Mouse (Mus musculus): Measurements from ENCODE around the gene Uvrag.

The Uvrag gene

DNA sequence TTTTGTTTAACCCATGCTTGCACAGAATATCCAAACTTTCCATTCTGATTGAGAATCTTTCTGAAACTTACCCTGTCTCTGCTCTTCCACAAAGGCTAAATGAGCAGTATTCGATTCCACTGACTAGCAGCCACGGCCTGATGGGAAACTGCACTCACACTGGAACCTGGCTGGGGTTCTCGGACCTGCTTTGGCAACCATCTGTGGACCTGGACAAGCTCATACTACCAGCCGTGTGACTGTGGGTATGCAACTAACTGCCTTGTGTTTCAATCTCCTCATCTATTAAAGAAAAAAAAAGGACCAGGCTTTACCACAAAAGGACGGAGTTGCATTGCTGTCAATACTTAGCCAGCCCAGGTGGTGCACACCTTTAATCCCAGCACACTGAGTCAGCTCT, 80.5 kb downstream of the Uvrag start:
- DNase-seq (ENCODE audit: low spot score in 2 of 2) = no peak

DNA sequence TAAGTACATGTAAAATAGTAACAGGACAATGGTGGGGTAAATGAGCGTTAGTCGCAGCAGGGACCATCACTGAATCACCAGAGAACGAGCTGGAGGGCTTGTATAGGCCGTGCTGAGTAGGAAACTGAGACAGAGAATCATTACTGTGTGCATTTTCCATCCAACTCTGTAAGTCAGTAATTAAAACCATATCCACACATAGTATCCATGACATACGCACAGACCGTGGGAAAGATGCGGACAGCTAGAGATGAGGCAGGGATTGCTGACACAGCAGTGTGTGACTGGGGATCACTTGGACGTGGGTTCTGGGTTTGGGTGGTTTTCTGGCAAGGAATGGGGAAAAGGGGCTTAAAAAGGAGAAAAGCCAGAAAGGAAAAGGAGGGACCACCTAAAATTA, 81.0 kb downstream of the Uvrag start:
- no peak for DNase-seq (ENCODE audit: low spot score in 2 of 2)

DNA sequence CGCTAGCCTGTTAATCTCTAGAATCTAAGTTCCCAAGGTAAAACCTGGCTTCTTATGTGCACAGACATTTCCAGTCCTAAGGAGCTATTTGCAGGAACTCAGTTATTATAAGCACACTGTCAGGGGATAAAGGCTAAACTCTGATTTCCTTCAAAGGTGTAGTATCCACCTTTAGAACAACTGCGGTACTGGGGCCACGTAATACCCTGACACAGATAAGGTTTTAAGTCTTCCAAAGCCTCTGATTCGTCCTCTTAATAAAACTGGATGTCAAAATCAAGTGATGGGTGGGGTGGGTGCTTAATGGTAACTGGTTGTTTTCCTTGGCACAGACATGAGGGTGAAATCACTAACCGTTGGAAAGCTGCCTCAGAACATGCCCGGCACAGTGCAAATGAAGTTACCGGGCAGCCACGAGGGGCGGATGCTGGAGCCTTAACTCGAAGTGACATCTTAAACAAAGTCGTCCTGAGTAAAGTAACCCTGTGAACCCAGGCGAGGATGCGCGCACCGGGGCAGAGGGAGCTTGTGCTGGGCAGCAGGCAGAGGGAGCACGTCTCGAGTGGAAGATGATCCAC, 83.8 kb downstream of the Uvrag start:
- peak; percentile 31 to 50 for DNase-seq (ENCODE audit: low spot score in 2 of 2)

DNA sequence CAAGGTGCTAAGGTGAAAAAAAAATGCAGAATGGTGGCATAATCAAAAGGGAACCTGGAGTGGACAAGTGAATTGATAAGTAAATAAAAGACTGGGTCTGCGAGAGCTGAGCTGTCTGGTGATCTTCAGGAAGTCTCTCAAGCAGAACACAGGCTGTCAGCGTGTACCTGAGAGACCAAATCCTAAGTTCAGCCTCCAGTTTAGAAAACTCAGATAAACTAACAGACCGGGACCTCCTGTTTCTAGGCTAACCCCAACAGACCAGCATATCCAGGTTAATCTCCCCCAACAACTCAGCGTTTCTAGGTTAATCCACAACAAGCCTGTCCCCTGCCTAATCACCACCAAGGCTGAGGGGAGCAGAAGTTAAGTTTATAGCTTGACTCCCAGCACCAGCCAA, 87.3 kb downstream of the Uvrag start:
- DNase-seq (ENCODE audit: low spot score in 2 of 2) = no peak

DNA sequence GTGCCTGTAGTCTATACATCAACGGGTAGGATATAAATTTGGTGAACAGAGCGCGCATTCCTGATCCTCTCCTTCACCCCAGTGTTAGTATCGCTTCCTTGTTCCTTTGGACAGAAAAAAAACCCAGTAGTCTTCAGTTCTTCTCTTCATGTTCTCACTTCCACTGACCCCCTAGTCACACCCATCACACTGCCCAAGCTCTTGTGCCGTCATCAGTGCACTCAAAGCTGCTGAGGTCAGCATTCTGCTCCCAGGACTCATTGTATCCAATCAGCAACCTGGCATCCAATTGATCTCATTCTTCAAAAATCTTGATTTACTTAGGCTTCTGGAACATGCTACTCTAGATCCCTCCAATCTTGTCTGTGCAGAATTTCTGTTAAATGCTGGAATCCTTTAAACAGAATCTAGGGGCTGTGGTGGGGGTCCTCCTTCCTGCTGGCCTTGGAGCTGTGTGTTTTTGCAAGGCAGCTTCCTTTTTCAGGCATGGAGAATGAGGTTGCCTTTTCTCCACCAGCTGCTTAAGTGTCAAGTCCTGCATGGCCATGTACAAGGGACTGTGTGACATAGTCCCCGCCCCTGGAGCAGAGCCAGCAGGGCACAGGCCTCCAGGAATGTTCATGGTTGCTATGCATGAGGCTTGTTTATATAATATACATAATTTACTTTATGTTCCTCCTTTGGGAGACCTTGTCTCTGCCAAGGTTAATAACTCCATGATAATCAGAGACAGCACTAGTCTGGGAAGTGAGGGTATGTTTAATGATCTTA, 88.3 kb downstream of the Uvrag start:
- no peak for DNase-seq (ENCODE audit: low spot score in 2 of 2)

DNA sequence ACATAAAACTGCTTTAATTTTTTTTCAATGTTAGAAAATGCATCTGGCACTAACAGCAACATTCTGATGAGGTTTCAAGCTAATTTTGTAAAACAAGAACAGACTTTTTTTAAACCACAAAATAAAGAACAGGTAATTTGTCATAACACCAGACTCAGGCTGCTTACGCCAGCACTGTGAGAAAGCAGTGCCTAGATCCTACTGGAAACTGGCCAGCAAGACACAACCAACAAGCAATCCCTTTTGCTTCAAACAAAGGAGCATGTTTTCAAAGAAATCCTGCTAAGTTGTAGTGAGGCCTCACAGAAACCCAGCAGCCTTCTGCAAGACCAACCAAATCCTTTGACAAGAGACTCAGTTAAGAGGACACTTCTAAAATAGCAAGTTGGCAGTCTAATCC, 90.1 kb downstream of the Uvrag start:
- no peak for DNase-seq (ENCODE audit: low spot score in 2 of 2)

DNA sequence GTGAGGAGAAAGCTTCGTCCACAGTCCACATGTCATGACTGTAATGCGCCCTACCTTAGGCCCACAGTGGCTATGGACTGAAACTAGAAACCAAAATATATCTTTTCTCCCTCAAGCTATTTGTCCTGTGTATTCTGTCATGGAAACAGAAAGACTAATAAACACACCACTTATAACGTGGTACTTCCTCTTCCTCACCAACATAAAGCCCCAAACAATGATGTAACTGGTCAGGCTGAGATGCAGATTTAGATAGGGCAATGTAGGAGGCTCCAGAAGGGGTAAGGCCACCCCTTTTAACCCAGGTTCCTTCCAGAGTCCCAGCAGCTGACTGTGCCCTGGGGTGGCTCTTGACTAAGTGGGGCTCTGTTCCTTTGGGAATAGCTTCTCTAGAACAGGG, 91.0 kb downstream of the Uvrag start:
- DNase-seq (ENCODE audit: low spot score in 2 of 2) = no peak

DNA sequence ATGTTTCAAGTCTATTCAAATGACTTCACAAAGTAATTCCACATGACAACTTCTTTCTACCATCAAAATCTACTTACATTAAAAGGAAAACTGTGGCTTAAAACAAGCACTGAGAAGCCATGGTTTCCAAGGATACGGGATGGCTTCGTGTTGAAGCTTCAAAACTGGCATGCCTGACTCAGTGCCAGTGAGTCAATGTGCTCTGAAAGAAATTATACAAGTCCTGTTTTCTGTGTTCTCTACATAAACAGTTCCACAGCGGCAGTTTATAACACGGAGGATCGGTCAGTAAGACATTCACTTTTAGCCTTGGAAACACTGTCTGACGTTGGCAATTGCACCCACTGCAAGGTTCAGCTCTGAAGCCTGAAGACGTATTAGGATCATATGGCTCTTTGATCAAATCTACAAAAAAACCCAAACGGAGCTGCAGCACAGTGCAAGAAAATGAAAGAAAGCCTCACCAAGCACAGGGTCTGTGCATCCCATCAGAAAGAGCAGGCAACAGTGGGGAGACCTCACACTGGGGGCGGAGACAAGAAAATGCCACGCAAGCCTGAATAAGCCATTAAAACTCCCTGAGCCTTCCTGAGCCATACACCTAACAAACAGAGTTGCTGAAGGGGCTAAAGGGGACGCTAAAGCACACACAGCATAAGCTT, 94.3 kb downstream of the Uvrag start:
- no peak for DNase-seq (ENCODE audit: low spot score in 2 of 2)

DNA sequence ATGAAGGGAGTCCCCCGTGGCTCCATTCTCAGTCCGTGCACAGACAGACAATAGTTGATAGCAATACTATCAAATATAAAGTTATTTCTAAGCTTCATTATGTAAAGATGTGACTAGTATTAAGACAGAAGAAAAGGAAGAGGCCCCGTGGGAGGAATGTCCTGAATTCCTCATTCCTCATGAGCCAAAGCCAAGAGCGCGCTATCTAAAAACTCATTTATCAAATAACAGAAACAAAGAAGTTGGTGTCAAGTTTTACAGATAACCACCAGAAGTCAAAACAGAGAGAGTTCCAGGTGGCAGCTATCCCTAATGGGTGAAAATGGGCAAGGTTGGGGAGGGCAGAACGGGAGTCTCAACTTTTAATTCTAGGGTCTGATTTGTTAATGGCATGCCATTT, 95.4 kb downstream of the Uvrag start:
- no peak for DNase-seq (ENCODE audit: low spot score in 2 of 2)

DNA sequence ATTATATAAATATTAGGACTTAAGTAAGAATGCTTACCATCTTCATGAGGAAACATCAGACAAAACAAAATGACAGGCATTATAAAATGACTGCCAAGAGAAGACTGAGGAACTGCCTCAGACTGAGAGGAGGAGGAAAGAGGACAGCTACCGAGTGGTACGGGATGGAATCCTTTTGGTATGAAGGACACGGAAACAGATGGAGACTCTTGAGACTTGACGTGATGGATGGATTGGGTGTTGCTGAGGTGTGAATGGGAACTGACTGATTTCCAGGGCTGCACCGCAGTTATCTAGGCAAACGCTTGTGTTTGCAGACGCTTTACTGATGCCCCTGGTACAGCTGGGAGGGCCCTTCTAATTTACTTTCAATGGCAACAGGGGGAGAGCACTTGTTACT, 97.0 kb downstream of the Uvrag start:
- DNase-seq (ENCODE audit: low spot score in 2 of 2) = no peak

DNA sequence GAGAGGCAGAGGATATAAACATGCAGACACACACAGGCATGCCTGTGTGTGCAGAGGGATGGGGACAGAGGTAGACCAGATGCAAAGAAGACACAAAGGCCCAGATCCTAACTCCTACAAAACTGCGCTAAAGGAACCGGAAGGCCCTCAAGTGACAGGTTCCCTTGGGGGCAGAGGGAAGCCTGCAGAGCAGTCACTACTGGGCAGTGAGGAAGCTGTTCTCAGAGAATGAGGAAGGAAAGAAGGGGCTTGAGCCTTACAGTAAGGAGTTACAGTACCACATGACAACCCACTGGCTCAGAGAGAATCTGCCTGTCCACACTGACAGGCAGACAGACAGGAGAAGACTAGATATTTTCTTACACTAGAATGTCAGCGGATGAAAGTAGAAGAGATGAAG, 97.6 kb downstream of the Uvrag start:
- DNase-seq (ENCODE audit: low spot score in 2 of 2) = no peak

DNA sequence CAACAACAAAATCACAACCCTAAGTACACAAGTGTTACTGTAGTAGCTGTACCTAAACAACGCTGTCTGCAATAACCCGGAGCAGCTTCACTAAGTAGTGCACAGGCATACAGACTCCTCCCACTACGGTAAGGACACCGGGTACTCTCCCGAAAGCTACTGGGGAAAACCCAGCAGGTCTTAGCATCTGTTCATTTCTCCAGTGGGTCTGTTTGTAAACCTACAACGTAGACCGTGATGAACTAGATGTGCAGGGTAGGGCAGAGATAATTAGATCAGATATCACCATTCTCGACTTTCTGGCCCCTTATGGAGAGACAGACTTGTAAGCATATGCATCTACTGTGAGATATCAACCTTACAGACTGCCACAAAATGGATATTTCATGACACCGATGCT, 99.1 kb downstream of the Uvrag start:
- no peak for DNase-seq (ENCODE audit: low spot score in 2 of 2)

DNA sequence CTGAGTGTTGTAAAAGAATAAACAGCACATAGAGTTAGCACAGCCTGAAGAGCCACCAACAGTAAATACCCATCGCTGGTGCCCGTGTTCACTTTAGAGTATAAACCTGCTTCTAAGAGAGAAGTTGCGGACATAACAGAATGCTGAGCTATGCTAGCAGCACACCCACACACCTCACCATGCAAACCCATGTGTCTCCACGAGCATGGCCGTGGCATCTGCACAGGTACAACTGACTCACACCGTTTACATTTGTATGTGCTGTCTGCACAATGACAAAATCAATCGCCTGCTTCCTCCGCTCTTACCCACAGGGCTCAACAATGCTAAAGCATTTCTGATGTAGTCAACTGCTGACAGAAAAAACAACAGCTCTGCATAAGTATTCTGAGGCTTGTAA, 101.0 kb downstream of the Uvrag start:
- no peak for DNase-seq (ENCODE audit: low spot score in 2 of 2)

DNA sequence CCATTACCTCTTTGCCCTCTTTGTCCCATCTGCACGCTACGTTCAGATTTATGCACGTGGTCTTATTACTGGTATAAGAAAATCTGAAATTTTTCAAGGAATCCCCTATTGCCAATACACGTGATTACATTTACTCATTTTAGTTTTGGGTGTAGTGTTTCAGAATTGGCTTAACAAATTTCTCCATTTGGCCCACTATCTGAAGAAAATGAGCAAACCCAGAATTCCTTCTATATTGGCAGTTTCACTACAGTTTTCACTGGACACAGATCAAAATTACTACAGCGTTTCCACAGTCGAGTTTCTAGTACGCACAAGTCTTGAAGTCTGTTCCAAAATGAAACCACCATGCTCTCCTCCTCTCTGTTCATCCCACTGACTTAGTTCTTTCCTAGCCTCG, 104.7 kb downstream of the Uvrag start:
- no peak for DNase-seq (ENCODE audit: low spot score in 2 of 2)

DNA sequence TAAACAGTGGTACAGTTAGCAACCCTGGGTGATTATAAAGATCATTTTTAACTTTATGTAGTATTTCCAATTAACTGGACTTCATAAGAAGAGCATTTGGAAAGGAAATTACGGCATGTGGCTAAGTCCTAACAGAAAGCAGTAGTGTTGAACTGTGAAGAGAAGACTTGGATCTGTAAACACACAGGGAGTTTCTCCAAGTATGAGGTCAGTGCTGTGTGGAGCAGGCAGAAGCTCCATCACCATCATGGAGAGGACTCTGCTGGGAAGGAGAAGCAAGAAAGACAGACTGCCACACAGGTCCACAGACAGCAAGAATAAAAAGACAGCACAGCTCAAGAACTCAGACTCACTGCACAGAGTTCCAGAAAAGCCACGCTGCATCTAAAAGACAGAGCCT, 106.0 kb downstream of the Uvrag start:
- DNase-seq (ENCODE audit: low spot score in 2 of 2) = no peak

DNA sequence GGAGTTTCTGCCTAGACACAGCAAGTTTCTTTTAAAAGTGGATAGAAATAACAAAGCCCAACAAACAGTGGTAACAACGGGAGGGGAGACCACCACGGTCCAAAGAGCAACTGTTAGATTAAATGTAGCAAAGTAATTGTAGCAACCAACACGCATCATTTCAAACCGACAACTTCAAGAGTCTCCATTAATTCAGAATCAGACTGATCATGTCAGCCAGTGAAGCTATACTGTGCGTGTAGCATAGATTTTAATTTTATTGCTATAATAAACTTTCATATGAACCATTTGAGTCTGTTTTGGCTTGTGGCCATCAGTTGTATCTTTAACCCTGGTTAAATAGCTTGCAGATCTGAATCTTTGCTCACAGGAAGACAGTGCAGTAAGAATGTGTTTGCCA, 107.1 kb downstream of the Uvrag start:
- no peak for DNase-seq (ENCODE audit: low spot score in 2 of 2)

DNA sequence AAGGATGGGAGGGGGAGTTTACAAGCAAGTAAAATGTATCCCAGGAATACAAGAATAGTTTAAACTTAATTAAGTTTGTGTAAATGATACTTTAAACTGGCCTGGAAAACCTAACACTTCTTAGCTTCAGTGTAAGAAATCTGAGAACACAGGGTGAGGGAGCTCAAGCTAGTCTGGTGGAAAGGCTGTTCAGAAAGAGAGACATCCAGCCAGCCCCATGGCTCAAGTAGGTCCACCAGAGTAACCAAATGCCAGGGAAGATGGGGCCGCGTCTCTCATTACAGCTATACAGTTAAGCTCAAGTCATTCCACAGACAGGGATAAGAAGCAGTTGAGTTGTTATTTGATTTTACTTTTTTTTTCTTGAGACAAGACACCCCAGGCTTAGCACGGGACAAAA, 107.6 kb downstream of the Uvrag start:
- no peak for DNase-seq (ENCODE audit: low spot score in 2 of 2)

DNA sequence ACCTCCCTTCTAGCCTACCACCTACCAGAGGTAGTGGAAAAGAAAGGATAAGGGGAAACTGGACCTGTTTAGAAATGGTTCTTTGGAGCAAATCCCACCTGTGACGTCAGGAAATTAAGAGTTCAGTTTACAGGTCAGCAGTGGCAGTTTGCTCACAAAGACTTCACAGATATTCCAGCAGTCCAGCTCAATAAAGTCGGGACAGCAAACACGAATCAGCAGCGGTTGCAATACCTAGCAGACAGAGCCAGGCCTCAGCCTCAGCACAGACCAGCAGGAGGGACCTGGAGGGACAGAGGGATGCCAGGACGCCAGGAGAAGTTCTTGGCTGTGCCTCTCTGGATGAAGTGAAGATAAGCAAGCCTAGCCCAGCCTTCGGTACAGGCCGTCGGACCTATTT, 108.9 kb downstream of the Uvrag start:
- DNase-seq (ENCODE audit: low spot score in 2 of 2) = no peak

DNA sequence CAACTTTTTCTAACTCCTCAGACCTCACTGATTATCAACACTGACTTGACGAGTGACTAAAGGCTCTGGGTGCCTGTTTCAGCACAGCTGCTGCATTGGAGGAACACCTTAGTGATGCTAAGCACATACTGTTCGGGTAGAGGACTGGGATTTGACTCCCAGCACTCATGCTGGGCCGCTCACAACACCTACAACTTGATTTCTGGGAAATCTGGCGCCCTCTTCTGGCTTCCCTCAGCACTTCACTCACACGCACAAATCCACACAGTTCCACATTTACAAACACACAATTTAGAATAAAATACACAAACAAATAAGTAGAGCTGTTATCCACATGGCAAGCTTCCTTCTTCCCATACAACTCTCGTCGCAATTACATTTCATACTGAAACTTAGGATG, 112.8 kb downstream of the Uvrag start:
- no peak for DNase-seq (ENCODE audit: low spot score in 2 of 2)

DNA sequence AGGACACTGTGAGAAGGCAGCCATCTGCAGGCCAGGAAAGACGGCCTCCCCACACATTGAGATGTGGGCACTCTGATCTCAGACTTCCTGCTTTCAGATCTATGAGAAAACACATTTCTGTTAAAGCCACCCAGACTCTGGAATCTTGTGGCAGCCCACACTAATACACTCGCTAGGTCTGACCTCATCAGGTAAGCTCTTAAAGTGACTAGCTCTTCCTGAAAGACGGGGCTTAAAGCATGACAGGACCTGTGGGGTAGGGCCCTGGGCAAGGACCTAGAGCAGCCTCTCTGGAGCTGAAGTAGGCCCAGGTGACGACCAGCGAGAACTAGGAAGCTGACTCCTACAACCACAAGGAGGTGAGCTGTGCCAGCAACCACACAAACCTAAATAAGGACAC, 113.8 kb downstream of the Uvrag start:
- DNase-seq (ENCODE audit: low spot score in 2 of 2) = peak; percentile 38 to 52

DNA sequence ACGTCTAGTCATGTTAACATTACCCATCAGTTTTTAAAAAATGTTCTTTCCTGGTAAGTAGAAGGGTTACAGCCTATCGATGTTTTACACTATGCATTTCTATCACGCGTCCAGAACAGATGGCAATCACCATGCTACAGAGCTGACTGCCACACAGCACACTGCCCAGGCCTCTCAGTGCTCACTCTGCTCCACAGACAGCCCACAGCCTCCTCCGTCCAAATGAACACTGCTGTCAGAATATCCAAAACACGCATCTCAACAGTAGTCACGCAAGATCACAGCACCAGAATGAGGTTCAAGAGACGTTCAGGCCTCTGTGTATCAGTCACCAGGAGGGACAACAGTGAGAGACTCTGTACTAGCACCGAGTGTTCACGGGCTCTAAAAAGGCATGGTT, 115.0 kb downstream of the Uvrag start:
- DNase-seq (ENCODE audit: low spot score in 2 of 2) = no peak

DNA sequence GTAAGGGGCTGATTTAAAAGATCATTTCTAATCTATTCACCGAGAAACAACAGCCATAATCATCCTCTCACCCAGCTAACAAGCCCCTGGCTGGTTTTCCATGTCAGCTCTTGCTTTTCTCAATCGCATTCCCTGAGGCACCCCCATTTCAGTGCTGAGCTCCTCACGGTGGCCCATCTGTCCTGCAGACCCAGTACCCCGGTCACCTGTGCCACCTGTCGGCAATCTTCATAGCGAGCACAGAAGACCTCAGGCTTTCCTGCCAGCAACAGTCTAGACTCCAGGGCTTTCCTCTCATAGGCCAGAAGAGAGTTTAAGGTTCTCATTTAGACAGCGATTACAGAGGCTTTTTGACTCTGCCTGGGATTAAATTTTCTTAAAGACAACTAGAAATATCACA, 115.7 kb downstream of the Uvrag start:
- DNase-seq (ENCODE audit: low spot score in 2 of 2) = no peak

DNA sequence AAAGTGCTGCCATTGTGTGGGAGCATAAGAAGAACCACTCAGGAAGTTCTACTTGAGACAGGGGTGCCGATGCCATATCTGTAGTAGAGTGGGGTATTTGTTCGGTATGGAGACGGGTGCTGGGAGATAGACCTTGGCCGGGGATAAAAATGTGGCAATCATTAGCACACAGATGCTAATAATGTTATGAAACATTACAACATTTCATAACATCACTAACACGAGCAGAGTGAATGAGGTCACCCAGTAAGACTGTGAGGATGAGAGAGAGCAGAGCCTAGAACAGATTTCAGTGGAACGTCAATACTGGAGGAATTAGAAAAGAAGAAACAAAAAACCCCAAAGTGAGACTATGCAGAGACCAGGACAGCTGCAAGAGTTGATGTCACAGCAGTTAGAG, 116.2 kb downstream of the Uvrag start:
- DNase-seq (ENCODE audit: low spot score in 2 of 2) = no peak

All from urinary bladder, adult 18-20 months (tissue).